Mouse (Mus musculus): ENCODE measurements around the gene Acp7.

- no peak for TF ChIP-seq CTCF (IDR thresholded peaks at IDR 0.05; ENCODE audit: low read depth, low read length)
- TF ChIP-seq POLR2A (IDR thresholded peaks at IDR 0.05; ENCODE audit: extremely low read depth, insufficient read depth, low read length) = no peak
Measured at GRCm38 (mm10) chr7:28558486-28558885, 72.6 kb downstream of the Acp7 start.
